Mouse (Mus musculus) embryonic stem cell, embryonic (primary cell): Measurements from ENCODE around the gene Plcg2.

Experiments used
- CTCF ChIA-PET, 4 experiments: fragments of 300-600 bp in 2 of 4; fragments of 350-600 bp in 2 of 4; sonication (Branson Sonifier 250); formaldehyde crosslinking; loops; one replicate each; lab custom pipeline; 2022; ENCODE audit warnings: inconsistent platforms in 2 of 4; lab: Charles Lee
- POLR2A ChIA-PET, 4 experiments: fragments of 300-600 bp in 2 of 4; fragments of 350-600 bp in 2 of 4; sonication (Branson Sonifier 250); formaldehyde crosslinking; loops; one replicate each; lab custom pipeline; 2022; ENCODE audit warnings: antibody characterized with exemption in 4 of 4, inconsistent platforms in 1 of 4; lab: Charles Lee

Gene Plcg2

GRCm38 (mm10) chr8:117576291-117576785, 78.2 kb downstream of the Plcg2 start:
- ChIA-PET POLR2A (no interaction called here), CTCF (interaction anchor here in 1 of 4 experiments (1.4 kb wide), 1 partner anchor 24 kb away, joined by 6 read pairs; no protein-coding TSS in a partner anchor)

- POLR2A ChIA-PET, result no interaction called here
- CTCF ChIA-PET, result interaction anchor here in 1 of 4 experiments (1.4 kb wide), 1 partner anchor 24 kb away, joined by 6 read pairs; no protein-coding TSS in a partner anchor
Measured at GRCm38 (mm10) chr8:117577059-117577458, 79.0 kb downstream of the Plcg2 start.

- POLR2A ChIA-PET, result interaction anchor here in 1 of 4 experiments (0.7 kb wide), 1 partner anchor 53 kb away, joined by 5 read pairs; no protein-coding TSS in a partner anchor
- CTCF ChIA-PET, result interaction anchor here in 1 of 4 experiments (1.4 kb wide), 1 partner anchor 23 kb away, joined by 6 read pairs; no protein-coding TSS in a partner anchor
Measured at GRCm38 (mm10) chr8:117577883-117578282, 79.8 kb downstream of the Plcg2 start.

GRCm38 (mm10) chr8:117578856-117579255, 80.8 kb downstream of the Plcg2 start:
- POLR2A ChIA-PET, result interaction anchor here in 1 of 4 experiments (0.7 kb wide), 1 partner anchor 52 kb away, joined by 5 read pairs; no protein-coding TSS in a partner anchor
- CTCF ChIA-PET, result interaction anchor here in 3 of 4 experiments (0.6 to 1.8 kb wide), 5 partner anchors 12 to 114 kb away, joined by 3 to 7 read pairs (median 4); no protein-coding TSS in a partner anchor

- ChIA-PET CTCF (interaction anchor here in 1 of 4 experiments (0.5 kb wide), 1 partner anchor 162 kb away, joined by 3 read pairs; no protein-coding TSS in a partner anchor), POLR2A (no interaction called here)
Measured at GRCm38 (mm10) chr8:117593862-117594261, 95.8 kb downstream of the Plcg2 start.

DNA sequence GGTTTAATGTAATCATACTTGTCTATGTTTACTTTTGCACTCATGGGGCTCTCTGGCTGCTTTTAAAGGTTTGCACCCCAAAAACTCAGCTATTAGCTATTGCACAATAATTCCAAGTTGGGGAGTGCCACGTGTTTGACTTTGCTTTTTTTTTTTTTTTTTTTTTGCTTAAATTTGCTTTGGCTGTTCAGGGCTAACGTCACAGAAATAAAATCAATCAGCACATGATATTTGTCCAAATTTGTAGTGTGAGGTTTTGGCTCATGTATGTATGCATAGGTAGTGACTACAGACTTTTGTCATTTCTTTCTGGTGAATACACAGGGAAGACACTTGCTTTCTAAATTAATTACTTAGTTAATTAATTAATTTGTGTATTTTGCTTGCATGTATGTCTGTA, 96.9 kb downstream of the Plcg2 start:
- CTCF ChIA-PET, result no interaction called here

DNA sequence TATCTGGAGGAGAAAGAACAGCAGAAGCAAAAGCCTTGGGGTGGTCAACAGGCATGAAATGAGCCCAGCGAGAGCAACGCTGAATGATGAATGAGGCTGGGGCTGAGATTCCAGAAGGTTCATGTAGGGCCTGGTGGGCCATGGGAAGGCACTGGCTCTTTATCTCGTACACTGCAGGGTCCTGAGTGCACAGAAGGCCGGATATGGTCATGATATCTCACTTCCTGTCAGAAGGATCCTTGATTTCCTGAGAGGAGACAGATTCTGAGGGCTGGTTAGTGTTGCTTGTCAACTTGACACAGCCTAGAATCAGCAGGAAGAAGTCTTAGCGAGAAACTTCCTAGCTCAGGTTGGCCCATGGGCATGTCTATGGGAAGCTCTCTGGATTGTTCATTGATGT, 98.7 kb downstream of the Plcg2 start:
- CTCF ChIA-PET, result no interaction called here
- POLR2A ChIA-PET, result interaction anchor here in 1 of 4 experiments (0.5 kb wide), 1 partner anchor 202 kb away, joined by 3 read pairs; no protein-coding TSS in a partner anchor

More for the DNA sequence above, 96.9 kb downstream of the Plcg2 start:
- POLR2A ChIA-PET, result no interaction called here

GRCm38 (mm10) chr8:117600839-117601238, 102.7 kb downstream of the Plcg2 start:
- ChIA-PET CTCF (interaction anchor here (0.5 to 2.1 kb wide), 62 partner anchors 8 to 1463 kb away, joined by 3 to 32 read pairs (median 4); partner anchors contain the start of genes 1700030J22Rik (in 1 of the 4) and Sdr42e1 (in 1 of the 4)), POLR2A (interaction anchor here (0.6 to 2.2 kb wide), 15 partner anchors 8 to 1952 kb away, joined by 3 to 10 read pairs (median 4); no protein-coding TSS in a partner anchor)

- CTCF ChIA-PET, result interaction anchor here in 2 of 4 experiments (0.6 to 0.9 kb wide), 3 partner anchors 9 to 22 kb away, joined by 3 to 4 read pairs (median 3); no protein-coding TSS in a partner anchor
- POLR2A ChIA-PET, result interaction anchor here in 2 of 4 experiments (0.6 to 1.2 kb wide), 5 partner anchors 12 to 218 kb away, joined by 3 read pairs; no protein-coding TSS in a partner anchor
Measured at GRCm38 (mm10) chr8:117604101-117604500, 106.0 kb downstream of the Plcg2 start.

DNA sequence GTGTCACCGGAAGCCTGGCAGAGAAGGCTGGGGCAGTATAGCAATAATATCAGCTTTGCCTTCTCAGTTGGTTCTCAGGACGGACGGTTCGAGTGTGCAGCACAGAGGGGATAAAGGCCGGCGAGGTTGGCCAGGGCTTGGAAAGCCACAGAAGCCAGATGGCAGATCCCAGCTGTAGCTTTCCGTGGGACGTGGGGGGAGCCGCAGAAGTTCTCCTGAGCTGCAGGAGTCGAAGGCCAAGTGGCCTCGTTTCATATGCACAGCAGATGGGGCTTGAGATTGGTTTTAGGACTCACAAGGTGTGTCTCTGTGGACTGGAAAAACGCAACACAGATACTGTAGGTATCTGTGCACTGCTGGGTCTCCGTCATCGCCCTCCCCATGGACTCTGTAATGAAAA, 106.6 kb downstream of the Plcg2 start:
- CTCF ChIA-PET, result interaction anchor here in 2 of 4 experiments (0.9 to 1.1 kb wide), 2 partner anchors 21 to 84 kb away, joined by 3 read pairs; no protein-coding TSS in a partner anchor
- POLR2A ChIA-PET, result interaction anchor here in 3 of 4 experiments (0.6 to 1.4 kb wide), 4 partner anchors 9 to 66 kb away, joined by 3 read pairs; no protein-coding TSS in a partner anchor

DNA sequence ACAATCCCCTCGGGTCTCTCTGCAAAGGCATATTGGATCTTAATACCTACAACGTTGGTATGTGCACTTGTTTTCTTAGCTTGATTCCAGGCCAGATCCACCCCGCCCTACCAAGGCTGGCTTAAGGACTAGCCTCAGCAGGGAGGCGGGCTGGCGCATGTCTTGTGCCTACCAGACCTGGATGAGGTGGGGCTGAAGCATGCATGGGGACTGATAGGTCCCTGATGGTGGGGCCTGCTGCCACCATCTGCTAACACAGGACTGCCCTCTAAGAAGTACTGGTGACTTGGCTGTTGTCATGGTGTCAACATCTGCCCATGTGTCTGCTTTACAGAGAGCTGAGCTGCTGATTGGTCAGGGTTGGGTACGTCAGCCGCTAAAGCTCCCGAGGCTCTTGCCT, 107.1 kb downstream of the Plcg2 start:
- ChIA-PET POLR2A (interaction anchor here in 2 of 4 experiments (0.6 to 1.4 kb wide), 4 partner anchors 9 to 360 kb away, joined by 3 to 4 read pairs (median 3); no protein-coding TSS in a partner anchor), CTCF (interaction anchor here in 2 of 4 experiments (0.9 to 1.1 kb wide), 2 partner anchors 21 to 83 kb away, joined by 3 read pairs; no protein-coding TSS in a partner anchor)

DNA sequence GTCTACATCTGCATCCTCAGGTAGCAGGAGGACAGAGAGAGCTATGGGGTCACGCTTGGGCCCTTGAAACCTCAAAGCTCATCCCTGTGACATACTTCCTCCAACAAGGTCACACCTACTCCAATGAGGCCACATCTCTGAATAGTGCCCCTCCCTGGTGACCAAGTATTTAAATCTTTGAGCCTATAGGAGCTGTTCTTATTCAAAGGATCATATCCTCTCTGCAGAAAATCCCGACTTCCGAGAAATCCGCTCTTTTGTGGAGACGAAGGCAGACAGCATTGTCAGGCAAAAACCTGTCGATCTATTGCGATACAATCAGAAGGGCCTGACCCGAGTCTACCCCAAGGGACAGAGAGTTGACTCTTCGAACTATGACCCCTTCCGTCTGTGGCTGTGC, 112.4 kb downstream of the Plcg2 start:
- POLR2A ChIA-PET, result interaction anchor here in 2 of 4 experiments (0.5 to 2.6 kb wide), 2 partner anchors 9 to 167 kb away, joined by 4 to 9 read pairs; no protein-coding TSS in a partner anchor
- CTCF ChIA-PET, result interaction anchor here in 2 of 4 experiments (1.0 to 3.6 kb wide), 2 partner anchors 10 to 16 kb away, joined by 3 to 18 read pairs; no protein-coding TSS in a partner anchor

GRCm38 (mm10) chr8:117612861-117613260, 114.8 kb downstream of the Plcg2 start:
- ChIA-PET CTCF (interaction anchor here in 3 of 4 experiments (0.5 to 3.6 kb wide), 9 partner anchors 9 to 1323 kb away, joined by 3 to 18 read pairs (median 3); no protein-coding TSS in a partner anchor), POLR2A (interaction anchor here in 3 of 4 experiments (0.6 to 1.4 kb wide), 7 partner anchors 10 to 693 kb away, joined by 3 to 6 read pairs (median 3); no protein-coding TSS in a partner anchor)

GRCm38 (mm10) chr8:117626040-117626838, 128.1 kb downstream of the Plcg2 start:
- CTCF ChIA-PET, result interaction anchor here (0.5 to 1.6 kb wide), 41 partner anchors 8 to 1466 kb away, joined by 3 to 15 read pairs (median 4); no protein-coding TSS in a partner anchor
- POLR2A ChIA-PET, result interaction anchor here in 3 of 4 experiments (0.6 to 1.6 kb wide), 12 partner anchors 9 to 1858 kb away, joined by 3 to 8 read pairs (median 3); partner anchors contain the start of gene Sdr42e1 (in 1 of the 3)

- ChIA-PET POLR2A (interaction anchor here in 3 of 4 experiments (0.6 to 1.6 kb wide), 8 partner anchors 11 to 121 kb away, joined by 3 to 5 read pairs (median 3); partner anchors contain the start of gene Sdr42e1 (in 1 of the 3)), CTCF (interaction anchor here (0.5 to 1.6 kb wide), 18 partner anchors 7 to 1189 kb away, joined by 3 to 15 read pairs (median 5); no protein-coding TSS in a partner anchor)
Measured at GRCm38 (mm10) chr8:117627096-117627495, 129.0 kb downstream of the Plcg2 start.

- CTCF ChIA-PET, result interaction anchor here in 3 of 4 experiments (0.7 to 1.3 kb wide), 3 partner anchors 32 to 1713 kb away, joined by 3 to 11 read pairs (median 5); no protein-coding TSS in a partner anchor
- POLR2A ChIA-PET, result no interaction called here
Measured at GRCm38 (mm10) chr8:117632532-117632931, 134.4 kb downstream of the Plcg2 start.

DNA sequence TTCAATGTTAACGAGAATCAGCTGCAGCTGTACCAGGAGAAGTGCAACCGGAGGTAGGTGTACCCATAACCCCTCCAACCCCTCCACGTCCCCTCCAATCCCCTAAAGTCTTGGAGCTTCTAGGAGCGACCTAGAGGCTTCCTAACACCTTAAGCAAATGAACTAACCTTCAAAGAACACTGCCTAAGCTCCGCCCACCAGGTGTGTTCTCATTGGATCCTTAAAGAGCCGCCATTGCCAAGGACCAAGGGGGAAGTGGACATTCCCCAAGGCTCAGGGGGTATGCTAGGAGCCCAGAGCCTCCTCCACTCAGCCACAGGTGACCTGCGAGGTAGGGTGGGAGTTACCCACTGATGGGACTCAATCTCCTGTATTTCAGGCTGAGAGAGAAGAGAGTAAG, 136.3 kb downstream of the Plcg2 start:
- ChIA-PET POLR2A (interaction anchor here in 2 of 4 experiments (0.5 to 1.1 kb wide), 8 partner anchors 9 to 1248 kb away, joined by 3 to 5 read pairs (median 3); partner anchors contain the start of gene Mphosph6 (in 1 of the 2)), CTCF (interaction anchor here (0.6 to 2.5 kb wide), 13 partner anchors 8 to 633 kb away, joined by 3 to 7 read pairs (median 5); no protein-coding TSS in a partner anchor)
